In the genomic region with DNA sequence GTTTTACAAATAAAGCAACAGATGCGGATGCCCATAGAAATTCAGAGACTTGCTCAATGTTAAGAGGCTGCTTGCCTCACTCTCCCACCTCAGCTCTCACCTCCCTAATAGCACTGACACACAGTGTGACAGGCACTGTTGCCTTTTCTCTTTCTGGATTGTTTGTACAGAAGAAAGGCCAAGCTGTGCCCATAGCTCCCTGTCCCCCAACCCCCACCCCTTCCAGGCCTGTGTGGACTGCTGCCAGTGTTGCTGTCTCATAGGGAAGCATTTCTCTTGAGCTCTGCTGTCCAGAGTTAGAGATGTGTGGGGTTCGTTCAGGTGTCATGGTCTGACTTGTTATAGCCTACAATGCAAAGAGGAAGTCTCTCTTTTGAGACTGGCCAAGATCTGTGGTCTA, we compare ENCODE assay signal across 8 mouse cellular contexts. TPM values are rescaled to one million over a fixed set of nuclear protein-coding genes. Genes with fewer than 3 reads are reported as not detected.
DNase-seq lines count a peak whose midpoint lies in the region; ATAC-seq and TF ChIP-seq lines count a peak whose summit lies in the region.

No protein-coding gene starts in this region.

- TF ChIP-seq POLR2A in liver, adult 2 months (IDR thresholded peaks at IDR 0.05; ENCODE audit: extremely low read depth, insufficient read depth, low read length): no peak

- H3K4me2 ChIP-seq in embryonic facial prominence, embryonic 13.5 days: peak overlapping the region; percentile 78
- H3K4me2 ChIP-seq in intestine, embryonic 15.5 days (replicated peaks): peak overlapping the region; percentile 72
- peak overlapping the region; percentile 71 for H3K4me2 ChIP-seq in neural tube, embryonic 14.5 days (ENCODE audit: low read depth, low read length)

- H3K36me3 ChIP-seq in liver, adult 2 months (ENCODE audit: control insufficient read depth, insufficient read depth, low read length): peaks cover 17% of the 10 kb centered on the region
- H3K36me3 ChIP-seq in embryonic facial prominence, embryonic 13.5 days: peaks cover 33% of the 10 kb centered on the region
- H3K36me3 ChIP-seq in intestine, embryonic 15.5 days: peaks cover 2% of the 10 kb centered on the region; the same call in 1 of the 2 replicates
- H3K36me3 ChIP-seq in neural tube, embryonic 14.5 days (ENCODE audit: control insufficient read depth, insufficient read depth, low read length): no peaks in the 10 kb centered on the region

- WGBS in liver, adult 2 months: 49% methylated on average over 2 of the region's 2 CpGs
- 78% methylated on average over 2 of the region's 2 CpGs for WGBS in embryonic facial prominence, embryonic 13.5 days
- 73% methylated on average over 2 of the region's 2 CpGs for WGBS in intestine, embryonic 15.5 days
- 64% methylated on average over 2 of the region's 2 CpGs for WGBS in neural tube, embryonic 14.5 days

- peak overlapping the region; percentile 80; the same call in 1 of the 2 replicates for H3K4me3 ChIP-seq in liver, adult 2 months (ENCODE audit: insufficient read depth, low read depth, low read length)
- H3K4me3 ChIP-seq in embryonic facial prominence, embryonic 13.5 days: peak overlapping the region; percentile 75
- peak overlapping the region; percentile 68; the same call in 1 of the 2 replicates for H3K4me3 ChIP-seq in intestine, embryonic 15.5 days (replicated peaks)
- H3K4me3 ChIP-seq in neural tube, embryonic 14.5 days (ENCODE audit: low read depth, low read length): no peak overlapping the region

- no peaks in the 10 kb centered on the region for H3K27me3 ChIP-seq in liver, adult 2 months (ENCODE audit: control insufficient read depth, insufficient read depth, low read length)
- H3K27me3 ChIP-seq in embryonic facial prominence, embryonic 13.5 days: no peaks in the 10 kb centered on the region
- no peaks in the 10 kb centered on the region for H3K27me3 ChIP-seq in intestine, embryonic 15.5 days (replicated peaks)
- no peaks in the 10 kb centered on the region for H3K27me3 ChIP-seq in neural tube, embryonic 14.5 days (ENCODE audit: control insufficient read depth, insufficient read depth, low read length)

- no peak for TF ChIP-seq CTCF in liver, adult 2 months (IDR thresholded peaks at IDR 0.05; ENCODE audit: low read depth, low read length)

- ATAC-seq in embryonic facial prominence, embryonic 13.5 days (ENCODE audit: insufficient number of reproducible peaks, insufficient read depth, low FRiP score, low TSS enrichment, low read depth): no peak
- ATAC-seq in intestine, embryonic 15.5 days: no peak
- ATAC-seq in neural tube, embryonic 14.5 days (ENCODE audit: low read depth): no peak

- H3K9me3 ChIP-seq in embryonic facial prominence, embryonic 13.5 days: no peaks in the 10 kb centered on the region
- H3K9me3 ChIP-seq in intestine, embryonic 15.5 days: no peaks in the 10 kb centered on the region
- H3K9me3 ChIP-seq in neural tube, embryonic 14.5 days (ENCODE audit: control insufficient read depth, low read length): no peaks in the 10 kb centered on the region

- no peak overlapping the region for H3K9ac ChIP-seq in liver, adult 2 months (ENCODE audit: low read depth, low read length)
- H3K9ac ChIP-seq in embryonic facial prominence, embryonic 13.5 days: peak overlapping the region; percentile 81; the same call in 1 of the 2 replicates
- no peak overlapping the region for H3K9ac ChIP-seq in intestine, embryonic 15.5 days
- H3K9ac ChIP-seq in neural tube, embryonic 14.5 days (replicated peaks; ENCODE audit: low read depth, low read length): no peak overlapping the region

- no peaks in the 10 kb centered on the region for H3K79me2 ChIP-seq in liver, adult 2 months (ENCODE audit: control insufficient read depth, insufficient read depth, low read length)

- peaks cover 11% of the 10 kb centered on the region for H3K4me1 ChIP-seq in liver, adult 2 months (ENCODE audit: control insufficient read depth, insufficient read depth, low read length)
- peaks cover 21% of the 10 kb centered on the region for H3K4me1 ChIP-seq in embryonic facial prominence, embryonic 13.5 days
- H3K4me1 ChIP-seq in intestine, embryonic 15.5 days (replicated peaks): peaks cover 11% of the 10 kb centered on the region
- H3K4me1 ChIP-seq in neural tube, embryonic 14.5 days (ENCODE audit: control insufficient read depth, insufficient read depth, low read length): 0 out of 2 replicates have a peak, but pooled peaks cover 3% of the 10 kb centered on the region

- no peak overlapping the region for H3K27ac ChIP-seq in liver, adult 2 months (replicated peaks; ENCODE audit: insufficient read depth, low read depth, low read length)
- H3K27ac ChIP-seq in embryonic facial prominence, embryonic 13.5 days: no peak overlapping the region
- no peak overlapping the region for H3K27ac ChIP-seq in intestine, embryonic 15.5 days
- H3K27ac ChIP-seq in neural tube, embryonic 14.5 days (ENCODE audit: low read depth, low read length): no peak overlapping the region

- DNase-seq in liver, adult 2 months (ENCODE audit: extremely low read depth, low read depth, low spot score): peak; percentile 30
- no peak for DNase-seq in liver
- no peak for DNase-seq in gastrocnemius, postnatal 4 days (ENCODE audit: low spot score in 2 of 2)
- no peak for DNase-seq in thymus, postnatal 0 days (ENCODE audit: low spot score)
- no peak for DNase-seq in lung, postnatal 14 days

RNA-seq across cellular contexts. Expression of a gene that starts 6.2 kb away (rescaled TPM):
- total RNA-seq in liver, adult 2 months (2014; rRNA removed): 22.1 and 25.2 TPM in 2 replicates
- polyA plus RNA-seq in liver, adult 2 months (2012; rRNA removed): 33.5 and 38.4 TPM in 2 replicates
- 50.5 TPM in 2 replicates for polyA plus RNA-seq in embryonic facial prominence, embryonic 13.5 days (2015; fragmentation: Nextera tagmentation; extraction: Ambion mirVana)
- polyA plus RNA-seq in intestine, embryonic 15.5 days (2015; fragmentation: Nextera tagmentation; extraction: Ambion mirVana): 41.6 and 42.6 TPM in 2 replicates
- polyA plus RNA-seq in neural tube, embryonic 14.5 days (2014; fragmentation: Nextera tagmentation; extraction: Ambion mirVana): 57.4 and 69.5 TPM in 2 replicates
- total RNA-seq in gastrocnemius, postnatal 4 days (2021): 10 to 100 TPM; 30.1 to 31.5 TPM
- polyA plus RNA-seq in thymus, postnatal 0 days (2015; fragmentation: Nextera tagmentation; extraction: Ambion mirVana): 19.2 and 19.7 TPM in 2 replicates

RNA-seq across cellular contexts. Expression of a gene that starts 6.3 kb away (rescaled TPM):
- 39.4 and 57.1 TPM in 2 replicates for total RNA-seq in liver, adult 2 months (2014; rRNA removed)
- polyA plus RNA-seq in liver, adult 2 months (2012; rRNA removed): 546 and 638 TPM in 2 replicates
- polyA plus RNA-seq in embryonic facial prominence, embryonic 13.5 days (2015; fragmentation: Nextera tagmentation; extraction: Ambion mirVana): 340 and 359 TPM in 2 replicates
- 450 and 484 TPM in 2 replicates for polyA plus RNA-seq in intestine, embryonic 15.5 days (2015; fragmentation: Nextera tagmentation; extraction: Ambion mirVana)
- polyA plus RNA-seq in neural tube, embryonic 14.5 days (2014; fragmentation: Nextera tagmentation; extraction: Ambion mirVana): 401 and 423 TPM in 2 replicates
- 10 to 100 TPM; 89.9 to 92.3 TPM for total RNA-seq in gastrocnemius, postnatal 4 days (2021)
- polyA plus RNA-seq in thymus, postnatal 0 days (2015; fragmentation: Nextera tagmentation; extraction: Ambion mirVana): 400 and 426 TPM in 2 replicates

RNA-seq across cellular contexts. Expression of a gene that starts 24.5 kb away (rescaled TPM):
- total RNA-seq in liver, adult 2 months (2014; rRNA removed): not detected in 2 replicates
- not detected in 2 replicates for polyA plus RNA-seq in liver, adult 2 months (2012; rRNA removed)
- not detected in 2 replicates for polyA plus RNA-seq in embryonic facial prominence, embryonic 13.5 days (2015; fragmentation: Nextera tagmentation; extraction: Ambion mirVana)
- not detected in 2 replicates for polyA plus RNA-seq in intestine, embryonic 15.5 days (2015; fragmentation: Nextera tagmentation; extraction: Ambion mirVana)
- not detected in 2 replicates for polyA plus RNA-seq in neural tube, embryonic 14.5 days (2014; fragmentation: Nextera tagmentation; extraction: Ambion mirVana)
- not detected for total RNA-seq in gastrocnemius, postnatal 4 days (2021)
- not detected in 2 replicates for polyA plus RNA-seq in thymus, postnatal 0 days (2015; fragmentation: Nextera tagmentation; extraction: Ambion mirVana)
